Mouse (Mus musculus) cortical plate, adult 2 months (tissue): Measurements from ENCODE around the gene Phactr1.

Experiments
- CTCF ChIP-seq: fragments of 200-500 bp; IDR thresholded peaks from 2 replicates; pipeline ENCODE4 v1.5.1; 2011; ENCODE audit warnings: mild to moderate bottlenecking, control low read depth, low read length; ENCODE audit not compliant: insufficient read depth; ENCODE audit errors: extremely low read depth
- POLR2A ChIP-seq: fragments of 200-500 bp; IDR thresholded peaks from 2 replicates; pipeline ENCODE4 v1.6.1; 2011; ENCODE audit warnings: mild to moderate bottlenecking, low read length, control low read depth; ENCODE audit not compliant: insufficient read depth; ENCODE audit errors: extremely low read depth

GRCm38 (mm10) chr13:42974506-42974905, 294.1 kb downstream of the Phactr1 start:
- TF ChIP-seq CTCF: no peak
- TF ChIP-seq POLR2A: no peak
